Mouse (Mus musculus): ENCODE measurements around the gene Osbpl10. TPM values are rescaled to one million over a fixed set of nuclear protein-coding genes. Genes with fewer than 3 reads are reported as not detected.

Osbpl10 gene
- polyA plus RNA-seq, 1 experiment from 2014 or later = 2.0 TPM

- Histone ChIP-seq H3K4me3 (replicated peaks; ENCODE audit: low read depth, low read length) (no peak overlapping the region), H3K27ac (replicated peaks; ENCODE audit: low read depth, low read length) (no peak overlapping the region), H3K9ac (replicated peaks; ENCODE audit: low read length) (no peak overlapping the region), H3K9me3 (ENCODE audit: control insufficient read depth, low read length) (no peaks in the 10 kb centered on the region), H3K27me3 (ENCODE audit: control insufficient read depth, insufficient read depth, low read length) (no peaks in the 10 kb centered on the region), H3K36me3 (ENCODE audit: control insufficient read depth, insufficient read depth, low read length) (no peaks in the 10 kb centered on the region), H3K4me2 (ENCODE audit: low read length) (no peak overlapping the region), H3K4me1 (ENCODE audit: control insufficient read depth, insufficient read depth, low read length) (0 out of 2 replicates have a peak, but pooled peaks cover 6% of the 10 kb centered on the region)
- 86% methylated on average over 12 of the region's 12 CpGs for WGBS
- ATAC-seq (ENCODE audit: low FRiP score, low TSS enrichment) (no peak), DNase-seq (no peak)
Observed at GRCm38 (mm10) chr9:115210535-115210934, 232.2 kb downstream of the Osbpl10 start.

GRCm38 (mm10) chr9:115213755-115214264 is 235.4 kb downstream of the Osbpl10 start:
- H3K4me3 ChIP-seq (replicated peaks; ENCODE audit: low read depth, low read length) = no peak overlapping the region
- no peaks in the 10 kb centered on the region for H3K27me3 ChIP-seq (ENCODE audit: control insufficient read depth, insufficient read depth, low read length)
- ATAC-seq (ENCODE audit: low FRiP score, low TSS enrichment) (no peak), DNase-seq (peak; percentile 34)
- no peaks in the 10 kb centered on the region for H3K9me3 ChIP-seq (ENCODE audit: control insufficient read depth, low read length)
- no peaks in the 10 kb centered on the region for H3K36me3 ChIP-seq (ENCODE audit: control insufficient read depth, insufficient read depth, low read length)
- peaks cover 4% of the 10 kb centered on the region; the same call in 1 of the 2 replicates for H3K4me1 ChIP-seq (ENCODE audit: control insufficient read depth, insufficient read depth, low read length)
- 79% methylated on average over 5 of the region's 5 CpGs for WGBS
- H3K4me2 ChIP-seq (ENCODE audit: low read length) = no peak overlapping the region
- no peak overlapping the region for H3K27ac ChIP-seq (replicated peaks; ENCODE audit: low read depth, low read length)
- H3K9ac ChIP-seq (replicated peaks; ENCODE audit: low read length) = no peak overlapping the region

GRCm38 (mm10) chr9:115214572-115215571 is 236.5 kb downstream of the Osbpl10 start:
- Histone ChIP-seq H3K4me1 (ENCODE audit: control insufficient read depth, insufficient read depth, low read length) (peaks cover 4% of the 10 kb centered on the region; the same call in 1 of the 2 replicates), H3K9ac (replicated peaks; ENCODE audit: low read length) (no peak overlapping the region), H3K27me3 (ENCODE audit: control insufficient read depth, insufficient read depth, low read length) (no peaks in the 10 kb centered on the region), H3K4me2 (ENCODE audit: low read length) (no peak overlapping the region), H3K27ac (replicated peaks; ENCODE audit: low read depth, low read length) (no peak overlapping the region), H3K36me3 (ENCODE audit: control insufficient read depth, insufficient read depth, low read length) (no peaks in the 10 kb centered on the region), H3K4me3 (replicated peaks; ENCODE audit: low read depth, low read length) (no peak overlapping the region), H3K9me3 (ENCODE audit: control insufficient read depth, low read length) (no peaks in the 10 kb centered on the region)
- 27% methylated on average over 7 of the region's 7 CpGs for WGBS
- ATAC-seq (ENCODE audit: low FRiP score, low TSS enrichment) (no peak), DNase-seq (no peak)

GRCm38 (mm10) chr9:115215830-115216701 is 237.7 kb downstream of the Osbpl10 start:
- ATAC-seq (ENCODE audit: low FRiP score, low TSS enrichment) (no peak), DNase-seq (no peak)
- H3K27ac ChIP-seq (replicated peaks; ENCODE audit: low read depth, low read length) = no peak overlapping the region
- WGBS = 30% methylated on average over 20 of the region's 21 CpGs
- no peaks in the 10 kb centered on the region for H3K9me3 ChIP-seq (ENCODE audit: control insufficient read depth, low read length)
- no peaks in the 10 kb centered on the region for H3K27me3 ChIP-seq (ENCODE audit: control insufficient read depth, insufficient read depth, low read length)
- H3K36me3 ChIP-seq (ENCODE audit: control insufficient read depth, insufficient read depth, low read length) = no peaks in the 10 kb centered on the region
- no peak overlapping the region for H3K4me2 ChIP-seq (ENCODE audit: low read length)
- H3K4me3 ChIP-seq (replicated peaks; ENCODE audit: low read depth, low read length) = no peak overlapping the region
- no peak overlapping the region for H3K9ac ChIP-seq (replicated peaks; ENCODE audit: low read length)
- peaks cover 4% of the 10 kb centered on the region; the same call in 1 of the 2 replicates for H3K4me1 ChIP-seq (ENCODE audit: control insufficient read depth, insufficient read depth, low read length)

- ATAC-seq (ENCODE audit: low FRiP score, low TSS enrichment) = no peak
Observed at GRCm38 (mm10) chr9:115217984-115218383, 239.6 kb downstream of the Osbpl10 start.

GRCm38 (mm10) chr9:115220466-115220865 is 242.1 kb downstream of the Osbpl10 start:
- Histone ChIP-seq H3K27ac (replicated peaks; ENCODE audit: low read depth, low read length) (no peak overlapping the region), H3K9ac (replicated peaks; ENCODE audit: low read length) (no peak overlapping the region), H3K4me2 (ENCODE audit: low read length) (no peak overlapping the region), H3K27me3 (ENCODE audit: control insufficient read depth, insufficient read depth, low read length) (no peaks in the 10 kb centered on the region), H3K4me1 (ENCODE audit: control insufficient read depth, insufficient read depth, low read length) (peaks cover 4% of the 10 kb centered on the region; the same call in 1 of the 2 replicates), H3K36me3 (ENCODE audit: control insufficient read depth, insufficient read depth, low read length) (no peaks in the 10 kb centered on the region), H3K4me3 (replicated peaks; ENCODE audit: low read depth, low read length) (no peak overlapping the region), H3K9me3 (ENCODE audit: control insufficient read depth, low read length) (no peaks in the 10 kb centered on the region)
- DNase-seq (no peak), ATAC-seq (ENCODE audit: low FRiP score, low TSS enrichment) (no peak)
- 79% methylated on average over 7 of the region's 7 CpGs for WGBS

More at GRCm38 (mm10) chr9:115217984-115218383, 239.6 kb downstream of the Osbpl10 start:
- Histone ChIP-seq H3K4me1 (ENCODE audit: control insufficient read depth, insufficient read depth, low read length) (peaks cover 4% of the 10 kb centered on the region; the same call in 1 of the 2 replicates), H3K9me3 (ENCODE audit: control insufficient read depth, low read length) (no peaks in the 10 kb centered on the region), H3K36me3 (ENCODE audit: control insufficient read depth, insufficient read depth, low read length) (no peaks in the 10 kb centered on the region), H3K4me3 (replicated peaks; ENCODE audit: low read depth, low read length) (no peak overlapping the region), H3K27ac (replicated peaks; ENCODE audit: low read depth, low read length) (no peak overlapping the region), H3K27me3 (ENCODE audit: control insufficient read depth, insufficient read depth, low read length) (no peaks in the 10 kb centered on the region), H3K9ac (replicated peaks; ENCODE audit: low read length) (no peak overlapping the region), H3K4me2 (ENCODE audit: low read length) (no peak overlapping the region)
- 32% methylated on average over 9 of the region's 9 CpGs for WGBS
- DNase-seq = no peak

GRCm38 (mm10) chr9:115221265-115221664 is 242.9 kb downstream of the Osbpl10 start:
- H3K9me3 ChIP-seq (ENCODE audit: control insufficient read depth, low read length) = no peaks in the 10 kb centered on the region
- ATAC-seq (ENCODE audit: low FRiP score, low TSS enrichment) (no peak), DNase-seq (no peak)
- H3K4me3 ChIP-seq (replicated peaks; ENCODE audit: low read depth, low read length) = no peak overlapping the region
- no peaks in the 10 kb centered on the region for H3K27me3 ChIP-seq (ENCODE audit: control insufficient read depth, insufficient read depth, low read length)
- no peak overlapping the region for H3K27ac ChIP-seq (replicated peaks; ENCODE audit: low read depth, low read length)
- 90% methylated on average over 7 of the region's 7 CpGs for WGBS
- H3K4me2 ChIP-seq (ENCODE audit: low read length) = no peak overlapping the region
- H3K9ac ChIP-seq (replicated peaks; ENCODE audit: low read length) = no peak overlapping the region
- H3K36me3 ChIP-seq (ENCODE audit: control insufficient read depth, insufficient read depth, low read length) = no peaks in the 10 kb centered on the region
- no peaks in the 10 kb centered on the region for H3K4me1 ChIP-seq (ENCODE audit: control insufficient read depth, insufficient read depth, low read length)

- H3K4me3 ChIP-seq (replicated peaks; ENCODE audit: low read depth, low read length) = no peak overlapping the region
- H3K27ac ChIP-seq (replicated peaks; ENCODE audit: low read depth, low read length) = no peak overlapping the region
- WGBS = 16% methylated on average over 7 of the region's 7 CpGs
- H3K4me1 ChIP-seq (ENCODE audit: control insufficient read depth, insufficient read depth, low read length) = no peaks in the 10 kb centered on the region
- no peak overlapping the region for H3K9ac ChIP-seq (replicated peaks; ENCODE audit: low read length)
- H3K36me3 ChIP-seq (ENCODE audit: control insufficient read depth, insufficient read depth, low read length) = no peaks in the 10 kb centered on the region
- ATAC-seq (ENCODE audit: low FRiP score, low TSS enrichment) = peak; percentile 68; the same call in 1 of the 2 replicates
- H3K4me2 ChIP-seq (ENCODE audit: low read length) = no peak overlapping the region
- peak; percentile 68 for DNase-seq
- no peaks in the 10 kb centered on the region for H3K9me3 ChIP-seq (ENCODE audit: control insufficient read depth, low read length)
- H3K27me3 ChIP-seq (ENCODE audit: control insufficient read depth, insufficient read depth, low read length) = no peaks in the 10 kb centered on the region
Observed at GRCm38 (mm10) chr9:115224744-115225354, 246.5 kb downstream of the Osbpl10 start.
